Mouse (Mus musculus) spleen, adult 2 months (tissue): Measurements from ENCODE around the gene Adamts3.

Source experiments
- CTCF ChIP-seq: fragments of 200-500 bp; IDR thresholded peaks from 2 replicates; pipeline ENCODE4 v1.5.1; 2011; ENCODE audit warnings: mild to moderate bottlenecking, inconsistent platforms; ENCODE audit not compliant: insufficient read depth, insufficient read length, insufficient replicate concordance; ENCODE audit errors: extremely low read depth
- POLR2A ChIP-seq: fragments of 200-500 bp; IDR thresholded peaks from 2 replicates; pipeline ENCODE4 v1.6.1; 2011; ENCODE audit warnings: low read depth, low read length, inconsistent platforms

- TF ChIP-seq CTCF, result no peak
- no peak for TF ChIP-seq POLR2A
Observed at GRCm38 (mm10) chr5:89882091-89882734, 921 bp downstream of the Adamts3 start.
